Mouse (Mus musculus) adrenal gland, postnatal 14 days (tissue): Measurements from ENCODE around the gene Cop1. TPM values are rescaled to one million over a fixed set of nuclear protein-coding genes. Genes with fewer than 3 reads are reported as not detected.
A peak's percentile ranks its signal among the peaks of the same experiment; 100 is the strongest.

Source experiments
- DNase-seq: peaks from one replicate; pipeline ENCODE4 v3.0.0; 2021; ENCODE audit warnings: mixed read lengths
- long read RNA-seq, 2 experiments: library from polyadenylated mRNA; stranded (forward); transcript quantifications; one replicate each; pipeline ENCODE4 v2.0.0; 2021
- total RNA-seq: library from RNA; stranded (reverse); gene quantifications from 2 replicates; pipeline ENCODE4 v1.2.3, GENCODE M21; 2021

Cop1 gene
- 142 and 148 TPM in 2 replicates for total RNA-seq
- long read RNA-seq, experiment 1, full-length matches to known transcripts: 50 of 101 reads
- long read RNA-seq, experiment 1, partial matches to known transcripts: 2 of 101 reads
- long read RNA-seq, experiment 1, other reads (novel, unspliced or antisense): 49 of 101 reads
- long read RNA-seq, experiment 2, full-length matches to known transcripts: 37 of 84 reads
- long read RNA-seq, experiment 2, partial matches to known transcripts: 5 of 84 reads
- long read RNA-seq, experiment 2, other reads (novel, unspliced or antisense): 42 of 84 reads

DNA sequence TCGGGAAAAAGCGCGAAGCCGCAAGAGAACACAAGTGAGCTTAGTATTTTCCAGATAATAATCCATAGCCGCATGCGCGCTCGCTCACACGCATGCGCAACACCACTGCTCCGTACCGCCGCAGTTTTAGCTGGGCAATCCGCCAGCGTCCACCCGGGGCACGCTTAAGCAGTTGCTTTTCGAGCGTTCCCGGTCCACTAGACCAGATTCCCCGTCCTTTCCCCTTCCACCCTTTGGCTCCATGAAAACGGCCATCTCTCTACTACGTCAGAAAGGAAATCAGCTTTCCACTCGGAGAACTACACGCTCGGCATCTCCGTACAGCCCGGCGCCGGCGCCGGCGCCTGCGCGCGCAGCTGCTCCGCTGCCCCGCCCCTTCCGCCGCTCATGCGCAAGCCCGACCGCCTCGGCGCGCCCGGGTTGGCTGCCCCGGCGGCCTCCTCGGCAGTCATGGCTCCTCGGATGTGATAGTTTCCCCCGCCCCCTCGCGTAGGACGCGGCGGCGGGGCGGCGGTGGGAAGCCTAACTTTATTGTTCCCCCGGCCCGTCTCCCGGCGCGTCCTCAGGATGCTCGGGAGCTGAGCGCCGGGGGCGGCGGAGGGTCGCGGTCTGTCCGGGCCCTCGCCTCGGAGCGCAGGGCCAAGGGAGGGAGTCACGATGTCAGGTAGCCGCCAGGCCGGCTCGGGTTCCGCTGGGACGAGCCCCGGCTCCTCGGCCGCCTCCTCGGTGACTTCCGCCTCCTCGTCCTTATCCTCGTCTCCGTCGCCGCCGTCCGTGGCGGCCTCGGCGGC, at the start of gene Cop1:
Gene Cop1 (plus strand): TSS at position 540 of the 791 bp plus-strand sequence.
- DNase-seq: peak; percentile 97

DNA sequence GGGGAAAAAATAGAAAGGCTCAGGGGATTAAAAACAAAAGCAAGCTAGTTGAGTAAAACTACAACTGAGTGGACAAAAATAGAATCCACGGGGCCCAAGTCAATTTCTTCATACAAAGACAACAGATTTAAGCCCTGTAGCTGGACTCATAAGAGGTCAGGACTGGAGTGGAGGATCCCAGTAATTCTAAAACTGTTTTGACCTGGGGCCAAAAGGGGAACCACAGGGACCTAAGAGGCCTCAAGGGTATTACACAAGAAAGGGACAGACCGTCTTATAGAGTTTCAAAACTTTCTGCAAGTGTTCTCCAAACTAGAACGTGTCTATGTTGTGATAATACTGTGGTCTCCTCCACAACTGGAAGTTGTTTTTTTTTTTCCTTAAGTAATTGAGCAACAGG, 45.4 kb upstream of the Cop1 start:
- peak; percentile 43 for DNase-seq

- no peak for DNase-seq
These were observed 33.5 kb upstream of the Cop1 start for GRCm38 (mm10) chr1:159198603-159199002.

- DNase-seq: no peak
These were observed 32.5 kb upstream of the Cop1 start for GRCm38 (mm10) chr1:159199606-159200005.

DNA sequence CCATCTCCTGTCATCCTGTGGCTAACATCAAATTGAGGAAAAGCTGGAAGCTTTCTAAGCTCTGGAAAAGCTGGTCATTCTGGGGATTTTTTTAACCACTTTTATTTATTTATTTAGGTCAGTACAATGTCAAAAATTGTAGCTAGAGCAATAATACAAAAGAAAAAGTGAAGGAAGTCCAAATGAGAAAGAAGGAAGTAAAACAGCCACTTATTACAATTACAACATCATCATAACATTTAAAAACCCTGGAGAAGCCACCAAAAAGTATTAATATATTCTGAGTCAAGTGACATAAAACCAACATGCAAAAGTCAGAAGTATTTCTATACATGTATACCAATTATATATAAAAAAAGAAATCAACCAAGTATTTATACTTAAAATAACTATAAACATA, 30.9 kb upstream of the Cop1 start:
- no peak for DNase-seq

- DNase-seq: no peak
These were observed 20.4 kb upstream of the Cop1 start for GRCm38 (mm10) chr1:159211711-159212110.

DNA sequence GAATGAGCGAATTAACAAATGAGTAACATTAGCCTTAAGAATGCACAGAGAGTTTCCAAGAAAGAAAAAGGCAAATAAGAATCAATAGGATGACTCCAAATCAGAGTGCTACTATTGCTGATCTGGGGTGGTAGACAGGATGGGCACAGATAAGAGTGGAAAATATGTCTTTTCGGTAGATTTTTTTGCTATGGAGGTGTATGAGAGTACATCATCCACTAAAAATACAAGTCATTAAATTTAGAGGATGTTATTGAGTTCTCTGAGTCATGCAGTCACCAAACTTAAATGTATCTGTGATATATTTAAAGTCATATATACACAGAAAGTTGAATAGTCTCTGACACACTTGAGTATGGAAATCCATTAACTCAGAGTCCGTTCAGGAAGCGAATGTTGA, 14.7 kb upstream of the Cop1 start:
- DNase-seq: no peak

GRCm38 (mm10) chr1:159222046-159222445, 10.1 kb upstream of the Cop1 start:
- no peak for DNase-seq

- DNase-seq: no peak
These were observed 6.9 kb upstream of the Cop1 start for GRCm38 (mm10) chr1:159225064-159225824.

- peak; percentile 61 for DNase-seq
These were observed 597 bp downstream of the Cop1 start for GRCm38 (mm10) chr1:159232572-159233261.

DNA sequence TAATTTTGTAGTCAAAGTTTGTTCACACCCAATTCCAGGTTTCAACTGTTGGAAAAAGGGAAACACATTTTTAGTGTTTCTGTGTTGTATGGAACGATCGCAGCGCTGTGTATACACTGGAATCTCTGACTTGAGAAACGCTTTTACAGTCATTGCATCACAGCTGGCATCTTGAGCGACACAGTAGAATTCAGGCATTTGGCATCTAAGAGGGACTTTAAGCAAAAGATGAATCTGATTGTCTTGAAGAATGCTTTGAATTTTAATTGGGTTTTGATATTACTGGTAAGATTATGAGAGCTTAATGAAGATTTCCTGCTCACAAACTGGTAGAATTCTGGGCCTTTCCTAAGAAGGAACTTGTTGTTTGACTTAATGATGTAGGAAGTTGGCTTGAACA, 1.3 kb downstream of the Cop1 start:
- DNase-seq: peak; percentile 22

- DNase-seq: peak; percentile 10
These were observed 2.4 kb downstream of the Cop1 start for GRCm38 (mm10) chr1:159234496-159234895.

- DNase-seq: no peak
These were observed 3.6 kb downstream of the Cop1 start for GRCm38 (mm10) chr1:159235674-159236073.

DNA sequence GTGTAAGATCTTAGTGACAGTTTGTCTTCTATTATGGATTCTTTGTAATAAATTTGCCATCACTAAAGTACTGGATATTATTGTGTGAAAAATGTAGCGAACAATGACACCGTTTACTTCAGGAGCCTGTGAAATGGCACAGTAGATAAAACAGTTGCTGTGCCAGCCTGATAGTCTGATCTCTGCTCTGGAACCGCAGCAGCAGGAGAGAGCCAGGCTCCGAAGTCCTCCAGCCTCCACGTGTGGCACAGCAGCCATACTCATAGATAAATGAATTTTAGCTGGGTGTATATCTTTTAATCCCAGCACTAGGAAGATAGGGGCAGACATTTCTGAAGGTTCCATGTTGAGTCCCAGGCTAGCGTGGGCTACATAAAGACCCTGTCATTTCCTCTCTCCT, 6.0 kb downstream of the Cop1 start:
- DNase-seq: no peak

GRCm38 (mm10) chr1:159250320-159250719, 18.2 kb downstream of the Cop1 start:
- DNase-seq: no peak

- no peak for DNase-seq
These were observed 21.0 kb downstream of the Cop1 start for GRCm38 (mm10) chr1:159253078-159253477.

GRCm38 (mm10) chr1:159254906-159255685, 23.0 kb downstream of the Cop1 start:
- DNase-seq: no peak

DNA sequence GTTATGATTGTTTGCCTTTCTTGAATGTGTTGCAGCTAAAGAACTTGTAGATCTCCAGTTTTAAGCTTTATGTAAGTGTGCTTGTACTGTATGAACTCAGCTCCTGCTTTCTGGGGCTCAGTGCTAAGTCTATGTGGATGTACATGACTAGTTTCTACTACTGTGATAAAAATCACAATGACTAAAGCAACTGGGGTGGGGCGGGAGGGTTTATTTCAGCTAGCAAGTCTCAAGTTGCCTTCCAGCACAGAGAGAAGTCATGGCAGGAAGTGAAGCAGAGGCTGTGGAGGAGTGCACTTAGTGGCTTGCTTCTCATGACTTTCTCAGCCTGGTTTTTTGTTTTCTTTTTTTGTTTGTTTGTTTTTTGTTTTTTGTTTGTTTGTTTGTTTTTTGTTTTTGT, 24.4 kb downstream of the Cop1 start:
- no peak for DNase-seq

DNA sequence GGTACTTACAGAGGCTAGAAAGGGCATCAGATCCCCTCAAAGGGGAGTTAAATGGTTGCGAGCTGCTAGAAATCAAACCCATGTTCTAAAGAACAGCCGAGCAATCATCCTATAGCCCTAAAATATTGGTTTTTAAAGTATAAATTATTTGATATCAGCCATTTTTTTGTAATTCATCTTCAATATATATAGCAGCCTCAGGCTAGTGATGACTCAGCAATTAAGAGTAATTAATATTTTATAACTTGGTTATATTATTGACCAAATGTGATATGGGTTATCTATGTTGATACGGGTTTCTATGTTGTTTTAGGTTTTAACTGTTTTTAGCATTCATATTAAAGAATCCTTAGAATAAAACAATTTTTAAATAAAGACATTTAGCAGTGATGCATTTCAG, 31.7 kb downstream of the Cop1 start:
- DNase-seq: no peak

DNA sequence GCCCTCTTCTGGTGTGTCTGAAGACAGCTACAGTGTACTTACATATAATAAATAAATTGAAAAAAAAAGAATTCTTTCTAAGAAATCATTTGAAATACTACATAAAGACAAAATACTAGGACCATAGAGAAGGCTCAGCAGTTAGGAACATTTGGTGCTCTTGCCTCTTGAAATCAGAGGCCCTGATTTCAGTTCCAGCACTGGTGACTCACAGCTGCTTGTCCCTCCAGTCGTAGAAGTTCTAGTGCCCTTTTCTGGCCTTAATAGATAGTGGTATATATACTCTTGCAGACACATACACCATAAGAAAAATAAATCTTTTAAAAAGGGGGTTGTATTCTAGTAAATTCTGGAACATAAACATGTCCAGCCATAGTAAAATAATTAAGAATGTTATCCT, 48.0 kb downstream of the Cop1 start:
- no peak for DNase-seq

- DNase-seq: peak; percentile 76
These were observed 49.7 kb downstream of the Cop1 start for GRCm38 (mm10) chr1:159281861-159282260.

- no peak for DNase-seq
These were observed 54.7 kb downstream of the Cop1 start for GRCm38 (mm10) chr1:159286833-159287232.
